Mouse (Mus musculus) forebrain, embryonic 14.5 days (tissue): ENCODE measurements around the gene Shroom3. TPM values are rescaled to one million over a fixed set of nuclear protein-coding genes. Genes with fewer than 3 reads are reported as not detected.
A peak's percentile ranks its signal among the peaks of the same experiment; 100 is the strongest.

Experiments
- ATAC-seq: fragments of 200-750 bp; cut with Nextera tagmentation; 2 replicates; pipeline ENCODE4 v1.8.0; 2017; ENCODE audit warnings: mild to moderate bottlenecking, moderate library complexity
- DNase-seq: peaks from one replicate; pipeline ENCODE4 v3.0.0-alpha.2; 2015; ENCODE audit warnings: low spot score
- H3K27ac ChIP-seq: fragments of 300-500 bp; sonication (generic); 2 replicates; pipeline ENCODE4 v1.5.1; 2014; ENCODE audit warnings: low read depth, mild to moderate bottlenecking, control low read depth, low read length, moderate library complexity
- H3K27me3 ChIP-seq: fragments of 300-500 bp; sonication (generic); replicated peaks from 2 replicates; pipeline ENCODE4 v1.6.1; 2014; ENCODE audit warnings: low read length, control low read depth, mixed read lengths; ENCODE audit not compliant: control insufficient read depth, insufficient read depth
- H3K36me3 ChIP-seq: fragments of 300-500 bp; sonication (generic); 2 replicates; pipeline ENCODE4 v1.6.1; 2014; ENCODE audit warnings: low read length, control low read depth; ENCODE audit not compliant: control insufficient read depth, insufficient read depth
- H3K4me1 ChIP-seq: fragments of 300-500 bp; sonication (generic); 2 replicates; pipeline ENCODE4 v1.6.1; 2014; ENCODE audit warnings: antibody characterized with exemption, low read length, control low read depth; ENCODE audit not compliant: control insufficient read depth, insufficient read depth
- H3K4me2 ChIP-seq: fragments of 300-500 bp; sonication (generic); 2 replicates; pipeline ENCODE4 v1.6.1; 2014; ENCODE audit warnings: mild to moderate bottlenecking, control low read depth, low read length
- H3K4me3 ChIP-seq: fragments of 300-500 bp; sonication (generic); 2 replicates; pipeline ENCODE4 v1.5.1; 2014; ENCODE audit warnings: low read depth, low read length, control low read depth
- H3K9ac ChIP-seq: fragments of 300-500 bp; sonication (generic); 2 replicates; pipeline ENCODE4 v1.6.1; 2014; ENCODE audit warnings: mild to moderate bottlenecking, low read length, control low read depth, moderate library complexity
- H3K9me3 ChIP-seq: fragments of 300-500 bp; sonication (generic); replicated peaks from 2 replicates; pipeline ENCODE4 v1.6.1; 2016; ENCODE audit warnings: low read length, control low read depth, mixed read lengths; ENCODE audit not compliant: control insufficient read depth
- WGBS: fragments of 180-500 bp; shearing (Covaris S2); extraction: QIAGEN DNeasy Blood & Tissue Kit; methylation state at CpG from one replicate; pipeline ENCODE4 v1.1.7; 2014; 5-methylcytosine and 5-hydroxymethylcytosine counted together
- polyA plus RNA-seq: library from polyadenylated mRNA; unstranded; fragments of >200 nt; fragmentation: Nextera tagmentation; extraction: Ambion mirVana; gene quantifications from 2 replicates; pipeline ENCODE4 v1.2.1, GENCODE M21; 2014

The Shroom3 gene
- polyA plus RNA-seq, 1 experiment from 2014 or later, result 1.6 TPM

DNA sequence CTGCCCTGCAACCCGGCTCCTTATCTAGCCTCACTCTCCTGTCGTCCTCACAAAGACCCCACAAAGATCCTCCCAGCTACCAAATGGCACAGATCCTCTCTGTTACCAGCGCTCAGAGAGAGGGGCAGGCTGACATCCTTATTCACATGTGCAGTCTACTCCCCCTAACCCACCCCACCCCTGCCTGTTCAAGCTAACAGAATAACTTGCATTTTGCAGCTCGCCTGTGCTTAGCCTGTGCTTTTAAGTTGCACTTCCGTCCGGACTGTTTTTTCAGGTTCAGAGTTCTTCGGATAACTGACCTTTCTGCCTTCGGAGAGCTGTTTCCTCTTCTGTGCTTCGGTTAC, 7.7 kb upstream of the Shroom3 start:
- ATAC-seq, result no peak
- whole genome bisulfite sequencing, result under 1% methylated on average over 9 of the region's 9 CpGs

DNA sequence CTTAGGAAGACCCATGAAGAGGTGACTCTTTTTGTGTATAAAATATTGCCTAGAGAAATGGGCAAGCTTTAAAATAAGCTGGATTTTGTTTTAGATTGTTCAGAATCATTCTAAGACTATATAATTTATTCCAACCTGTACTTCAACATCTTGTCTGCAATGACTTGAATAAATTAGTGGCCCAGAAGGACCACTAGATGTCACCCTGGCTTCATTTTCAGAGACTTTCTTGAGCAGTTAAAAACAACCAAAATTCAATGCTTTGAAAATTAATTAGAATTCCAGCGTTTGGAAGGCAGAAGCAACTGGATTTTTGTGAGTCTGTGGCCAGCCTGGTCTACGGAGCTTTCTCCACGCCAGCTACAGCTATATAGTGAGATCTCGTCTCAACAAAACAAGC, 3.8 kb upstream of the Shroom3 start:
- Histone ChIP-seq H3K27me3 (no peaks in the 10 kb centered on the region), H3K9me3 (no peaks in the 10 kb centered on the region), H3K4me1 (peaks cover 3% of the 10 kb centered on the region; the same call in 1 of the 2 replicates), H3K4me3 (no peak overlapping the region), H3K27ac (no peak overlapping the region), H3K4me2 (no peak overlapping the region), H3K9ac (no peak overlapping the region), H3K36me3 (no peaks in the 10 kb centered on the region)
- ATAC-seq (no peak), DNase-seq (peak; percentile 92)
- 22% methylated on average over 4 of the region's 4 CpGs for WGBS

More for the DNA sequence above, 7.7 kb upstream of the Shroom3 start:
- Histone ChIP-seq H3K4me1 (peaks cover 3% of the 10 kb centered on the region; the same call in 1 of the 2 replicates), H3K9me3 (no peaks in the 10 kb centered on the region), H3K4me3 (peak overlapping the region; percentile 38), H3K4me2 (peak overlapping the region; percentile 55), H3K27me3 (no peaks in the 10 kb centered on the region), H3K36me3 (no peaks in the 10 kb centered on the region), H3K9ac (peak overlapping the region; percentile 29), H3K27ac (no peak overlapping the region)
- DNase-seq, result no peak

DNA sequence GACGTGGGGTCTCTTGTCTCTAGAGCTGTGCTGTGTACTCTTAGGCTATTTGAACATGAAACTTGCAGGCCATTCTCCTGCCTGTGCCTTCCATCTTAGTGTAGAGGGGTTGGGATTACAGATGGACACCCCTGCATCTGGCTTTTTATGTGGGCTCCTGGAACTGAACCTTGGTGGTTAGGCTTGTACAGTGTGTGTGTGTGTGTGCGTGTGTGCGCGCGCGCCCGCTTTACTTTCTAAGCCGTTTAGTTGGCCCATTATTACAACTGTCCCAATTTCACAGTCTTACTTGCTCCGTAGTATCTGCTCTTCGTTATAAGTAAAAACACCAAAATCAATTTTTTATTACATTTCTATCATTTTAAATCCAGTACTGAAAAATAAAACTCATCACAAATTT, 1.4 kb upstream of the Shroom3 start:
- WGBS, result 77% methylated on average over 10 of the region's 10 CpGs
- DNase-seq, result no peak
- no peaks in the 10 kb centered on the region for H3K9me3 ChIP-seq
- H3K27me3 ChIP-seq, result no peaks in the 10 kb centered on the region
- no peak overlapping the region for H3K4me3 ChIP-seq
- no peaks in the 10 kb centered on the region for H3K36me3 ChIP-seq
- no peak overlapping the region for H3K4me2 ChIP-seq
- no peak for ATAC-seq
- H3K4me1 ChIP-seq, result no peaks in the 10 kb centered on the region
- no peak overlapping the region for H3K27ac ChIP-seq
- H3K9ac ChIP-seq, result no peak overlapping the region

DNA sequence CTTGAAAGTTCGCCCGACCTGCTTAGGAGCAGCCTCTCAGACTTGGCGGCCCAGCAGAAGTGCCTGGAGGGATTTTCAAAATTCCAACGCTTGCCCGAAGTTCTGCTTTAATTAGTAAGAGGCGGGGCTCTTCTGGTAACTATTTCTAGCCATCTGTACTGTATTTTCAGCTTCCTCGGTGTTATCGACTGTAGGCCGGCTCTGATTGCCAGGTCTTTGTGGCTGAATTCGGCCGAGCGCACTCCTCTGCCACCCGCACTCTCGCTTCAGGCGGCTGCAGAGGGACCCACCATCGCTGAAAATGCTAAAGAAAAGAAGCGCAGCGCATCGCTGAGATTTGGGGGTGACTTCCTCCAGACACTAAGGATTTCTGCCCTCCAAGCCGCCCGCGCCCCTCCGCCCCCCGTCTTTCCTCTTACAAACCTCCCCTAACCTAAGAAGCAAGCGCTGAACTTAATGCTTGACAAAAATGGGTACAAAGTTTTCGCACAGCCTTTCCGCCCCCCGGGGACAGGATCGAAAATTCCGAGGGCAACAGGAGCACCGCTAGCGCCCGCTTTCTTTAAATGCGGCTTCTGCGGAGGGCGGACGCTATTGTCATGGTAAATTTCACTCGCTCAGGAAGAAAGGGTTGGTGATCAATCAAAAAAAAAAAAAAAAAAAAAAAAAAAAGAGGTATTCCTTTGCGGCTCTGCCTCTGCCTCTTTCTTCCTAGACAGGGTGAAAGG, 450 bp upstream of the Shroom3 start:
- ATAC-seq (peak; percentile 80), DNase-seq (peak; percentile 87)
- peak overlapping the region; percentile 87 for H3K27ac ChIP-seq
- H3K36me3 ChIP-seq, result no peaks in the 10 kb centered on the region
- under 1% methylated on average over 39 of the region's 39 CpGs for WGBS
- peak overlapping the region; percentile 93 for H3K4me2 ChIP-seq
- H3K9me3 ChIP-seq, result no peaks in the 10 kb centered on the region
- no peaks in the 10 kb centered on the region for H3K4me1 ChIP-seq
- H3K9ac ChIP-seq, result peak overlapping the region; percentile 82
- H3K4me3 ChIP-seq, result peak overlapping the region; percentile 59
- H3K27me3 ChIP-seq, result no peaks in the 10 kb centered on the region

DNA sequence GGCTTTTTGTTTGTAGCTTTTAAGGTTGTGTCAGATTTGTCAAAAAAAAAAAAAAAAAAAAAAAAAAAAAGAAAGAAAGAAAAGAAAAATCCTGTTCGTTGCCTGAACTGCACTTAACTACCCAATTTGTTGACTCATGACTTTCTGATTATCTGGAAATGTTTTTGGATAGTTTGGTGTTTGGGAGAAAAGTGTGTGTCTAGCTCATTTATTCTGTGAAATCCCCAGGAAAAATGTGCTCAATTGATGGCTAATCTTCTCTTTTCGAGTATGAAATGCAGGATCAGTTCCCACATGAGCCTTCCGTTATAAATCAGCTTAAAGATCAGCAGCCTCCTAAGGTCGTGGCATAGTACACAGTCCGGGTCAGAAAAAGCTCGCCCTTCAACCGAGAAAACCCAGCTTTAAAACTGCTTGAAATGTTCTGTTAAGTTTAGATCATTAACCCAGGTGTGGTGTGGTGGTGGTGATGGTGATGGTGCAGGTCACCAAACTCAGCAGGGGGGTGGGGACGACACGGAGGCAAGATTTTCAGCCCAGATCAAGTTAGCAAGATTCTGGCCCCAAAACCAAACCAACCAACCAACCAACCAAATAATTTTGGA, 738 bp downstream of the Shroom3 start:
- ATAC-seq (no peak), DNase-seq (no peak)
- Histone ChIP-seq H3K4me2 (peak overlapping the region; percentile 93), H3K9me3 (no peaks in the 10 kb centered on the region), H3K4me1 (no peaks in the 10 kb centered on the region), H3K27me3 (no peaks in the 10 kb centered on the region), H3K9ac (peak overlapping the region; percentile 82), H3K36me3 (no peaks in the 10 kb centered on the region), H3K4me3 (peak overlapping the region; percentile 59), H3K27ac (no peak overlapping the region)
- 9% methylated on average over 9 of the region's 9 CpGs for WGBS

DNA sequence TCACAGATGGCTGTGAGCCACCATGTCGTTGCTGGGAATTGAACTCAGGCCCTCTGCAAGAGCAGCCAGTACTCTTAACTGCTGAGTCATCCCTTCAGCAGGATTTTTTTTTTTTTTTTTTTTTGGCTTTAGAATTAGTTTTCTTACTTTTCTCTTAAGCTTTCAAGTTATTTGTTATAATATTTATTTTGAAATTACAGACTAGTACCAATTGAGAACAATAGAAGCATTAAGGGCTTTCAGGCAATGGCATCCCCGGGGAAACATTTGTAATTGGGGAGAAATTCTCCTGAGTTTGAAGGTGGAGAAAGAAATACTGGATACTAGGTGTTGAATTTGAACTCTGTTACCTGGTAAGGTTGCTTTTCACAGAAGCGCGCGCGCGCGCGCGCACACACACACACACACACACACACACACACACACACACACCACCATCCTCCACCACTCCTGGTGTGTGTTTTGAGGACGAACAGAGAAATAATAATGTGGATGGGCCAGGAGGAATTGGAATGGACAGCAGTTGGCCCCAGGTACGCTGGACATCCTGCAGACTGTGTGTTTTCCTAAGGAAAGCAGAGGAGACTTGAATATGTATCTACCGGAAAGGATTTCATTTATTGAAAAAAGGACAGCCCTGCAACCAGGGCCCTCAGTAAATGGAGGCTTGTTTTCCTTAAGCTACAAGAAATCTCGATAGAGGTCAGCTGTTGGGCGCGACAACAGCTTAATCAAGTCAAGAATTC, 1.7 kb downstream of the Shroom3 start:
- H3K27ac ChIP-seq, result no peak overlapping the region
- no peak for DNase-seq
- no peaks in the 10 kb centered on the region for H3K9me3 ChIP-seq
- no peaks in the 10 kb centered on the region for H3K4me1 ChIP-seq
- WGBS, result 85% methylated on average over 16 of the region's 16 CpGs
- peak overlapping the region; percentile 93; the same call in 1 of the 2 replicates for H3K4me2 ChIP-seq
- H3K27me3 ChIP-seq, result no peaks in the 10 kb centered on the region
- H3K4me3 ChIP-seq, result no peak overlapping the region
- no peak for ATAC-seq
- no peak overlapping the region for H3K9ac ChIP-seq
- H3K36me3 ChIP-seq, result no peaks in the 10 kb centered on the region

DNA sequence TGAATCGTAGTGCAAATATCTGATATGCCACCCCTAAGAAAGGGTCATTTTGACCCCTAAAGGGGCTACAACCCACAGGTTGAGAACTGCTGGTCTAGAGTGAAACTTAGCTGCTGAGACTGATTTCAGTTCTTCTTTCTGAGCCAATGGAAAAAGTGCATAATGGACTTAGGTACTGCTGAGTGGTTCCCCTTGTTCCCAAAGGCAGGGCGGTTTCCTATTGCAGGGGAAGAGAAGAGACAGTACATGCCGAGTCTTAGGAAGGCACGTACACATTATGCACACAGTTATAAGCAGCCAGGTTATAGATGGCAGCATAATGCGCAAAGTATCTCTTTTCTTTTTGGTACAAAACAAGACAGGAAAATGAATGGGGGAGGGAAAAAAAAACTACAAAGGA, 4.9 kb downstream of the Shroom3 start:
- Histone ChIP-seq H3K36me3 (no peaks in the 10 kb centered on the region), H3K4me1 (no peaks in the 10 kb centered on the region), H3K9ac (no peak overlapping the region), H3K4me2 (no peak overlapping the region), H3K4me3 (no peak overlapping the region), H3K9me3 (no peaks in the 10 kb centered on the region), H3K27ac (no peak overlapping the region), H3K27me3 (no peaks in the 10 kb centered on the region)
- no peak for ATAC-seq
- DNase-seq, result no peak
- WGBS, result 80% methylated on average over 5 of the region's 5 CpGs

DNA sequence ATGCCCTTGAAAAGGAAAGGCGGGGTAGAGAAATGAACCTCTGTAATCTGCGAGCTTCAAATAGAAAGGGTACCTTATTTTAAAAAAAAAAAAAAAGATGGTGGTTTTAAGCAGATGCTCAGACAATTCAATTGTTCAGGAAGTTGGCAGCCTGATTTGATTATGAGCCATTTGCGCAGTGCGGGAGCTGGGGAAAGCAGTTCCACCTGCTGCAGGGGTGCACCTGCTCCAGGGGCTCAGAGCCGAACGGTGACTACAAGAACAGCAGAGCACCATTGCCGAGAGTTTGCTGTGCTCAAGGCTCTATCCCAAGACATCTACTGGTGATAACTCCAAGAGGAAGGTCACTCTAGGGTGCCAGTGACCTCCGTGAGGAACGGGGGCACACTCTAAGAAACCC, 5.3 kb downstream of the Shroom3 start:
- 83% methylated on average over 9 of the region's 9 CpGs for WGBS

More for the DNA sequence above, 5.3 kb downstream of the Shroom3 start:
- Histone ChIP-seq H3K27me3 (no peaks in the 10 kb centered on the region), H3K4me3 (no peak overlapping the region), H3K9me3 (no peaks in the 10 kb centered on the region), H3K9ac (no peak overlapping the region), H3K4me2 (no peak overlapping the region), H3K4me1 (no peaks in the 10 kb centered on the region), H3K36me3 (no peaks in the 10 kb centered on the region), H3K27ac (no peak overlapping the region)
- no peak for DNase-seq
- no peak for ATAC-seq
